Mouse (Mus musculus): Measurements from ENCODE around the gene Zfp292. TPM values are rescaled to one million over a fixed set of nuclear protein-coding genes. Genes with fewer than 3 reads are reported as not detected.

Gene Zfp292
- total RNA-seq, 2 experiments from 2014 or later, result 19.1 to 19.5 TPM

GRCm38 (mm10) chr4:34798005-34798404, 84.8 kb downstream of the Zfp292 start:
- DNase-seq (ENCODE audit: low spot score in 2 of 2), result no peak

GRCm38 (mm10) chr4:34797294-34797983, 85.3 kb downstream of the Zfp292 start:
- no peak for DNase-seq (ENCODE audit: low spot score in 2 of 2)

GRCm38 (mm10) chr4:34796294-34796693, 86.5 kb downstream of the Zfp292 start:
- DNase-seq (ENCODE audit: low spot score in 2 of 2), result no peak

- DNase-seq (ENCODE audit: low spot score in 2 of 2), result no peak
Observed at GRCm38 (mm10) chr4:34786476-34786875, 96.3 kb downstream of the Zfp292 start.

- DNase-seq (ENCODE audit: low spot score in 2 of 2), result no peak
Observed at GRCm38 (mm10) chr4:34785646-34786045, 97.1 kb downstream of the Zfp292 start.

GRCm38 (mm10) chr4:34784865-34785264, 97.9 kb downstream of the Zfp292 start:
- no peak for DNase-seq (ENCODE audit: low spot score in 2 of 2)

- DNase-seq (ENCODE audit: low spot score in 2 of 2), result no peak
Observed at GRCm38 (mm10) chr4:34782730-34783129, 100.0 kb downstream of the Zfp292 start.

- peak; percentile 80 to 91 for DNase-seq (ENCODE audit: low spot score in 2 of 2)
Observed at GRCm38 (mm10) chr4:34777677-34778527, 104.9 kb downstream of the Zfp292 start, which contains the start of gene Smim8. Gene Smim8 (minus strand): TSS chr4:34778423.

GRCm38 (mm10) chr4:34771652-34772371, 110.9 kb downstream of the Zfp292 start:
- DNase-seq (ENCODE audit: low spot score in 2 of 2), result no peak

GRCm38 (mm10) chr4:34756163-34756562, 126.6 kb downstream of the Zfp292 start, which contains the start of gene Gm136:
Gene Gm136 (minus strand): TSS chr4:34756263.
- DNase-seq (ENCODE audit: low spot score in 2 of 2), result no peak

Other genes with a start within 250 kb of the Zfp292 start
- 10 to 100 TPM; 20.9 to 22.0 TPM for gene Slc35a1, start 195.5 kb downstream of the Zfp292 start, total RNA-seq (2021)
- not detected for gene Cfap206, start 152.8 kb downstream of the Zfp292 start, total RNA-seq (2021)
- gene Gm136, start 126.7 kb downstream of the Zfp292 start, total RNA-seq (2021), result not detected
- gene Smim8, start 104.5 kb downstream of the Zfp292 start, total RNA-seq (2021), result 10 to 100 TPM; 21.1 to 25.4 TPM
- gene Cga, start 10.8 kb upstream of the Zfp292 start, total RNA-seq (2021), result not detected